In genomic region chr1:189313750-189314149, GRCm38 (mm10) we compare ENCODE assay signal across 18 mouse cellular contexts.
"Had no signal": no experiment of that assay in that cellular context is flagged by ENCODE, and none has a peak within 500 bp of the region (broad histone marks: within the 10 kb centered on the region; RNA-seq: fewer than 3 reads in every experiment).

No protein-coding gene starts in this region.

- H3K36me3 ChIP-seq: liver, embryonic 13.5 days; midbrain, embryonic 12.5 days; neural tube, embryonic 12.5 days; neural tube, embryonic 15.5 days; stomach, embryonic 15.5 days had no signal

- H3K9ac ChIP-seq: liver, embryonic 13.5 days; midbrain, embryonic 12.5 days; neural tube, embryonic 12.5 days; neural tube, embryonic 15.5 days; stomach, embryonic 15.5 days had no signal

- H3K27me3 ChIP-seq: liver, embryonic 13.5 days; midbrain, embryonic 12.5 days; neural tube, embryonic 12.5 days; neural tube, embryonic 15.5 days; stomach, embryonic 15.5 days had no signal

- H3K4me1 ChIP-seq: liver, embryonic 13.5 days; midbrain, embryonic 12.5 days; neural tube, embryonic 12.5 days; stomach, embryonic 15.5 days had no signal

- H3K4me3 ChIP-seq: layer of hippocampus, adult 2 months; left cerebral cortex, adult 2 months; liver, embryonic 13.5 days; midbrain, embryonic 12.5 days; neural tube, embryonic 12.5 days; neural tube, embryonic 15.5 days; stomach, embryonic 15.5 days had no signal

- H3K27ac ChIP-seq: kidney, postnatal 0 days; layer of hippocampus, adult 2 months; left cerebral cortex, adult 2 months; liver, embryonic 13.5 days; midbrain, embryonic 12.5 days; neural tube, embryonic 12.5 days; neural tube, embryonic 15.5 days; stomach, embryonic 15.5 days had no signal

- H3K9me3 ChIP-seq: liver, embryonic 13.5 days; midbrain, embryonic 12.5 days; neural tube, embryonic 12.5 days; neural tube, embryonic 15.5 days; stomach, embryonic 15.5 days had no signal

- H3K4me2 ChIP-seq: liver, embryonic 13.5 days; midbrain, embryonic 12.5 days; neural tube, embryonic 12.5 days; neural tube, embryonic 15.5 days; stomach, embryonic 15.5 days had no signal

- DNase-seq: kidney, adult 2 months; kidney, postnatal 25 days; layer of hippocampus, adult 9-11 months; liver, embryonic 13.5 days; lung, adult 2 months; lung, postnatal 14 days; lung, postnatal 4 days; right cerebral cortex, adult 18-20 months; right cerebral cortex, postnatal 14 days; right cerebral cortex, postnatal 4 days; thymus, postnatal 25 days had no signal
